Mouse (Mus musculus): ENCODE results near the gene Pqlc3. TPM values are rescaled to one million over a fixed set of nuclear protein-coding genes. Genes with fewer than 3 reads are reported as not detected.
"Not testable (repeated sequence)": the region's sequence is repeated elsewhere in the genome, so short reads cannot be mapped to it uniquely, and the experiment has no call there.

The Pqlc3 gene
- polyA plus RNA-seq, 1 experiment from 2014 or later: 4.3 TPM

- H3K4me2 ChIP-seq (ENCODE audit: low read length): no peak overlapping the region
- no peaks in the 10 kb centered on the region for H3K36me3 ChIP-seq (ENCODE audit: insufficient read depth, low read length)
- no peaks in the 10 kb centered on the region for H3K4me1 ChIP-seq (replicated peaks; ENCODE audit: insufficient read depth, low read length)
- WGBS: 41% methylated on average over 13 of the region's 13 CpGs
- no peak overlapping the region for H3K9ac ChIP-seq (ENCODE audit: low read depth, low read length)
- H3K9me3 ChIP-seq (replicated peaks; ENCODE audit: low read length): no peaks in the 10 kb centered on the region
- TF ChIP-seq CTCF (IDR thresholded peaks at IDR 0.05; ENCODE audit: low read depth): peak; percentile 89
- DNase-seq (ENCODE audit: low spot score): peak; percentile 88
- H3K4me3 ChIP-seq (replicated peaks; ENCODE audit: low read depth, low read length): no peak overlapping the region
- no peak overlapping the region for H3K27ac ChIP-seq
- ATAC-seq (replicated peaks; ENCODE audit: low FRiP score, low read depth): no peak
- H3K27me3 ChIP-seq (ENCODE audit: insufficient read depth, low read length): no peaks in the 10 kb centered on the region
Observed at GRCm38 (mm10) chr12:17032694-17033463, 32.7 kb upstream of the Pqlc3 start.

- 89% methylated on average over 6 of the region's 6 CpGs for WGBS
- Histone ChIP-seq H3K4me1 (replicated peaks; ENCODE audit: insufficient read depth, low read length) (no peaks in the 10 kb centered on the region), H3K27ac (no peak overlapping the region), H3K27me3 (ENCODE audit: insufficient read depth, low read length) (no peaks in the 10 kb centered on the region), H3K4me2 (ENCODE audit: low read length) (no peak overlapping the region), H3K9me3 (replicated peaks; ENCODE audit: low read length) (no peaks in the 10 kb centered on the region), H3K4me3 (replicated peaks; ENCODE audit: low read depth, low read length) (no peak overlapping the region), H3K36me3 (ENCODE audit: insufficient read depth, low read length) (no peaks in the 10 kb centered on the region), H3K9ac (ENCODE audit: low read depth, low read length) (no peak overlapping the region)
- TF ChIP-seq CTCF (IDR thresholded peaks at IDR 0.05; ENCODE audit: low read depth): no peak
- no peak for DNase-seq (ENCODE audit: low spot score)
- no peak for ATAC-seq (replicated peaks; ENCODE audit: low FRiP score, low read depth)
Observed at GRCm38 (mm10) chr12:17024554-17025110, 24.4 kb upstream of the Pqlc3 start.

- no peaks in the 10 kb centered on the region for H3K27me3 ChIP-seq (ENCODE audit: insufficient read depth, low read length)
- no peak overlapping the region for H3K4me2 ChIP-seq (ENCODE audit: low read length)
- no peaks in the 10 kb centered on the region for H3K36me3 ChIP-seq (ENCODE audit: insufficient read depth, low read length)
- no peaks in the 10 kb centered on the region for H3K9me3 ChIP-seq (replicated peaks; ENCODE audit: low read length)
- H3K4me3 ChIP-seq (replicated peaks; ENCODE audit: low read depth, low read length): no peak overlapping the region
- no peak overlapping the region for H3K27ac ChIP-seq
- H3K9ac ChIP-seq (ENCODE audit: low read depth, low read length): no peak overlapping the region
- WGBS: 82% methylated on average over 4 of the region's 4 CpGs
- no peaks in the 10 kb centered on the region for H3K4me1 ChIP-seq (replicated peaks; ENCODE audit: insufficient read depth, low read length)
- no peak for ATAC-seq (replicated peaks; ENCODE audit: low FRiP score, low read depth)
- no peak for DNase-seq (ENCODE audit: low spot score)
- TF ChIP-seq CTCF (IDR thresholded peaks at IDR 0.05; ENCODE audit: low read depth): no peak
Observed at GRCm38 (mm10) chr12:17022145-17022544, 21.9 kb upstream of the Pqlc3 start.

- H3K36me3 ChIP-seq (ENCODE audit: insufficient read depth, low read length); H3K27me3 ChIP-seq (ENCODE audit: insufficient read depth, low read length); H3K27ac ChIP-seq; H3K9me3 ChIP-seq (replicated peaks; ENCODE audit: low read length); H3K4me2 ChIP-seq (ENCODE audit: low read length); ATAC-seq (replicated peaks; ENCODE audit: low FRiP score, low read depth); H3K4me1 ChIP-seq (replicated peaks; ENCODE audit: insufficient read depth, low read length); H3K4me3 ChIP-seq (replicated peaks; ENCODE audit: low read depth, low read length); H3K9ac ChIP-seq (ENCODE audit: low read depth, low read length); DNase-seq (ENCODE audit: low spot score): not testable (repeated sequence)
- WGBS: 82% methylated on average over 4 of the region's 4 CpGs
Observed at GRCm38 (mm10) chr12:17021125-17021524, 20.9 kb upstream of the Pqlc3 start.

- H3K4me3 ChIP-seq (replicated peaks; ENCODE audit: low read depth, low read length): no peak overlapping the region
- H3K36me3 ChIP-seq (ENCODE audit: insufficient read depth, low read length): no peaks in the 10 kb centered on the region
- peak; percentile 54 for DNase-seq (ENCODE audit: low spot score)
- peak; percentile 61 for TF ChIP-seq CTCF (IDR thresholded peaks at IDR 0.05; ENCODE audit: low read depth)
- ATAC-seq (replicated peaks; ENCODE audit: low FRiP score, low read depth): no peak
- no peak overlapping the region for H3K27ac ChIP-seq
- H3K27me3 ChIP-seq (ENCODE audit: insufficient read depth, low read length): no peaks in the 10 kb centered on the region
- no peak overlapping the region for H3K9ac ChIP-seq (ENCODE audit: low read depth, low read length)
- no peak overlapping the region for H3K4me2 ChIP-seq (ENCODE audit: low read length)
- H3K4me1 ChIP-seq (replicated peaks; ENCODE audit: insufficient read depth, low read length): no peaks in the 10 kb centered on the region
- 33% methylated on average over 4 of the region's 4 CpGs for WGBS
- H3K9me3 ChIP-seq (replicated peaks; ENCODE audit: low read length): no peaks in the 10 kb centered on the region
Observed at GRCm38 (mm10) chr12:17018468-17018867, 18.3 kb upstream of the Pqlc3 start.

- H3K4me1 ChIP-seq (replicated peaks; ENCODE audit: insufficient read depth, low read length): no peaks in the 10 kb centered on the region
- no peak overlapping the region for H3K27ac ChIP-seq
- WGBS: 63% methylated on average over 2 of the region's 2 CpGs
- no peak overlapping the region for H3K4me3 ChIP-seq (replicated peaks; ENCODE audit: low read depth, low read length)
- no peaks in the 10 kb centered on the region for H3K27me3 ChIP-seq (ENCODE audit: insufficient read depth, low read length)
- H3K36me3 ChIP-seq (ENCODE audit: insufficient read depth, low read length): no peaks in the 10 kb centered on the region
- H3K9ac ChIP-seq (ENCODE audit: low read depth, low read length): no peak overlapping the region
- no peak for TF ChIP-seq CTCF (IDR thresholded peaks at IDR 0.05; ENCODE audit: low read depth)
- no peak for ATAC-seq (replicated peaks; ENCODE audit: low FRiP score, low read depth)
- H3K9me3 ChIP-seq (replicated peaks; ENCODE audit: low read length): no peaks in the 10 kb centered on the region
- H3K4me2 ChIP-seq (ENCODE audit: low read length): no peak overlapping the region
- peak; percentile 45 for DNase-seq (ENCODE audit: low spot score)
Observed at GRCm38 (mm10) chr12:17015711-17016110, 15.5 kb upstream of the Pqlc3 start.
